Mouse (Mus musculus): ENCODE data around the gene Atp5k.

Gene Atp5k

GRCm38 (mm10) chr5:108427186-108427585, 7.1 kb downstream of the Atp5k start:
- peak; percentile 76 for DNase-seq (ENCODE audit: low read depth, low spot score)

- DNase-seq (ENCODE audit: low read depth, low spot score): no peak
These were observed 10.8 kb downstream of the Atp5k start for GRCm38 (mm10) chr5:108423427-108423826.

GRCm38 (mm10) chr5:108422741-108423140, 11.5 kb downstream of the Atp5k start:
- DNase-seq (ENCODE audit: low read depth, low spot score): no peak

GRCm38 (mm10) chr5:108414711-108415110, 19.5 kb downstream of the Atp5k start:
- no peak for DNase-seq (ENCODE audit: low read depth, low spot score)

- DNase-seq (ENCODE audit: low read depth, low spot score): no peak
These were observed 27.3 kb downstream of the Atp5k start for GRCm38 (mm10) chr5:108406977-108407376.

GRCm38 (mm10) chr5:108405460-108405859, 28.8 kb downstream of the Atp5k start:
- DNase-seq (ENCODE audit: low read depth, low spot score): peak; percentile 66

- no peak for DNase-seq (ENCODE audit: low read depth, low spot score)
These were observed 30.8 kb downstream of the Atp5k start for GRCm38 (mm10) chr5:108403453-108403852.

- no peak for DNase-seq (ENCODE audit: low read depth, low spot score)
These were observed 44.5 kb downstream of the Atp5k start for GRCm38 (mm10) chr5:108389744-108390143.

- no peak for DNase-seq (ENCODE audit: low read depth, low spot score)
These were observed 46.0 kb downstream of the Atp5k start, which contains the start of gene Pde6b for GRCm38 (mm10) chr5:108388201-108388600. TSS of gene Pde6b (plus strand) at chr5:108388391.

- DNase-seq (ENCODE audit: low read depth, low spot score): no peak
These were observed 47.8 kb downstream of the Atp5k start for GRCm38 (mm10) chr5:108386449-108386848.

- peak; percentile 64 for DNase-seq (ENCODE audit: low read depth, low spot score)
These were observed 48.6 kb downstream of the Atp5k start for GRCm38 (mm10) chr5:108385632-108386031.
